Mouse (Mus musculus): ENCODE results near the gene Megf11.

Megf11 gene

DNA sequence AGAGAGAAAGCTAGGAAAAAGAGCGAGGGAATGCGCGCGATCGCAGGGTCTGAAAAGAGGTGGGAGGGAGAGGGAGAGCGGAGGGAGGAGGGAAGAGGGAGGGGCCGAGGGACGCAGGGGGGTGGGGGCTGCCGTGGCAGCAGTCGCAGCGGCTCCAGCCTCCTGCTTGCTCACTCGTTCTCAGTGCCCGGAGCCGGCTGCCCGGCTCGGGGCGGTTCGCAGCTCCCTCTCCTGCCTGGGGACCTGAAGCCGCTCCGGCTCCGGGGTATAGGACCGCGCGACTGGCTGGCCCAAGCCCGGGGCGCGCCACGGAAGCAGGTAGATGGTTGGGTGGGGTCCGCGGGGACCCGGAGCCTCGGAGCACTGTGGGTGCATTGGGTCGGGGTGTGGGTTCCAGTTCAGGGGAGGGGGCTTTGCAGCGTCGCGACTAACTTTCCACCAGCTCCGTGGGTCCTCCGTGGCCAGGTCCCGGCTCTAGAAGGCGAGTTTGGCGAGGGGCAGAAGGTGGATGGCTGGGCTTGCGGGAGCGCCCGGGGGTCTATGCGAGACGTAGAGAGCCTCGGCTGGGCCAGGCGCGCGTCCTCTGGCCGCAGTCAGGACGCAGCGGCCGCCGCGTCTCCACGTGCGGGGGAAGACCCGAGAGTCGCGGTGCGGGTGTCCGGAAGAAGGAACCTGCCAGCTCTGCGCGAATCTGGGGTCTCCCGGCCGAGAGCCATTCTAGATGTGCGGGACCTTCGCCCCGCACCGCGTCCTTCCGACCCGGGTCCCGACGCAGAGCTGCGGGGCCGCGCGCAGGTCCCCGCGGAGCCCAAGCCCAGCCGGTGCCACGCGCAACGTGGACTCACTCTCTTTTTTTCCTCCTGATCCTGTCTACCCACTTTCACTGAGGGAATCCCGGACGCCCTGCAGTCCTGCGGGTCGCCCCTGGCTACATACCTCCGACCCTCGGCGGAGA lies at the start of gene Megf11:
Gene Megf11, plus strand, starts transcription at position 116 of the 955 bp plus-strand sequence.
- no peak for DNase-seq (ENCODE audit: low spot score)

DNA sequence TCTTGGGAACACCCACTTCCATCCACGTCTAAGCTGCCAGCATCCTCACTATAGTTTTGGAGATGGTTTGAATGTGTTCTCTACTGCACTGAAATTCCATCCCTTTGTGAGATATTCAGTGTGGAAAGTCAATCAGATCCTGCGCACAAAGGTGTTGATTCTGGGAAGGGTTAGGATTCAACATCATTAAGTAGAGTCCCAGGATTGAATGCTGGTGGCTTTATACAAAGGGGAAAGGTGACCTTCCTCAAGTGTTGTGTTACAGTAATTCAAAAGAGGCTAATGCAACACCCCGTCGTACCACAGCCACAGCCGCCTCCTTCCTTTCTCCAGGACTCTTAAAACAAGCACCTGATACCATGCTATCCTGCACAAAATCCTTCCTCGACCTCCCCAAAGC lies 49.6 kb upstream of the Megf11 start:
- DNase-seq (ENCODE audit: low spot score): no peak

DNA sequence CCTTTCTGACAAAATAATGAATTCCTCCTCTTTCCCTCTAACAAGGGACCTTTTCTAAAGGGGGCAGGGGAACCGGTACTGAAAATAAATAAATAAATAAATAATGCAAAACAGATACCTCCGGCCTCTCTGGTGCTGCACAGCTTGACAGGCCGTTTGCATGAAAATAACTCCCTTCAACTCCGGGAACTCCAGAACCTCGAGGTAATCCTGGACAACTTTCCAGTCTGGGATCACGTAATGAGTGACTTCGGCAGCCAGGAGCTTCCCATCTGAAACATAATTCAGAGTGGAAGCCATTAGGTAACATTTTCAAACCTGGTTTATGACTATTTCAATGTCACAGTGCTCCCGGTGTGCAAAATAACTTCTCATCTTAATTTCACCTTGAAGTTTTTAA lies 46.1 kb upstream of the Megf11 start:
- DNase-seq (ENCODE audit: low spot score): no peak

DNA sequence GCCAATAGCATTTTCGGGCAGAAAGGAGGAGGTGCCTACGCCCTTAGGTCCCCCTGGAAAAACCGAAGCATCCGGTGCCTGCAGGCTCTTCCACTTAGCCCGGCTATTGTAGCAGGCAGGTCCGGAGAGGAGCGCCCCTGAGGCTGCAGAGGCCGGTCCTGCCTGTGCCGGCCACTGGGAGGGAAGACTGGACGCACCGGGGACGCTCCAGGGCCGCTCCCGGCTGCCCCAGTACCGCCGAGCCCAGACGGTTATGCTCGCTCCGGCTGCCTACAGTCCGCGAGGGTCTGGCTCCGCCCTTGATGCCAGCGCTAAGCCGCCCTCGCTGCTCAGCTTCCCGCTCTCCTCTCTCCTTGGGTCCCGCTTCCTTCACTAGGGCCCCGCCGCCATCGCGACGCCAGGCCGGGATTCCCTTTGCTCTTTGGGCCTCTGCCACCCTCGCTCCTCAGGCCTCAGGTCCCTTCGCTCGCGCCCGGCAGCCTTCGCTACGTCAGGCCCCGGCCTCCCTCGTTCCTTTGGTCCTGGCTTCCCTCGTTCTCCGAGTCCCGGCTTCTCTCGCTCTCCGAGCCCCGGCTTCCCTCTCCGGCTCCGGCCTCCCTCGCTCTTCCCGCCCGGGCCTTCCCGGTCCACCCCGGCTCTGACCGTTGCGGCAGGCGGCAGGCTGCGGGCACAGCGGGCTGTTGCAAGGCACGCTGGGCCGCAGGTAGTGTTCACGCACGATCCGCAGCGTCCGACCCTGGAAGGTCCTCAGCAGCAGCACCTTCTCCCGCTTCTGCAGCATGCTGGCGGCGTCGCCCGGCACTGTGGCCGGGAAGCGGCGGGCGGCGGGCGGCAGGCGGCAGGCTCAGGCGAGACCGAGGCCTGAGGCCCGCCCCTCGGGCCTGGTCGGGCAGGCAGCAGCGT lies 44.8 kb upstream of the Megf11 start:
- DNase-seq (ENCODE audit: low spot score): peak; percentile 63

DNA sequence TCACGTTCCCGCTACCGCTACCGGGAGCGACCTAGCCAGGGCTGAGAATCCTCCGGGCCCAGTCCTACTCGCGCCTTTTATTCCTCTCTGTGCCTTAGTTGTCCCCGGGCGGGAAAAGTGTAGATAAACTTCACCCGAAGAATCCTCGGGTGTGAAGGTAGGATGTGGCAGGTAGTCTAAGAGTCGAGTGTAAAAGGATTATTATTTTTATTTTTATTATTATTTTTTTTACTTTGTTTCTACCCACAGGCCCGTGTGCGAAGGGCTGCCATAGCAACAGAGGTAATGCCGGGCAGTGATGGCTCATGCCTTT lies 44.2 kb upstream of the Megf11 start, which contains the start of gene Dis3l:
Gene Dis3l, minus strand, starts transcription at position 35 of the 313 bp plus-strand sequence.
- no peak for DNase-seq (ENCODE audit: low spot score)

DNA sequence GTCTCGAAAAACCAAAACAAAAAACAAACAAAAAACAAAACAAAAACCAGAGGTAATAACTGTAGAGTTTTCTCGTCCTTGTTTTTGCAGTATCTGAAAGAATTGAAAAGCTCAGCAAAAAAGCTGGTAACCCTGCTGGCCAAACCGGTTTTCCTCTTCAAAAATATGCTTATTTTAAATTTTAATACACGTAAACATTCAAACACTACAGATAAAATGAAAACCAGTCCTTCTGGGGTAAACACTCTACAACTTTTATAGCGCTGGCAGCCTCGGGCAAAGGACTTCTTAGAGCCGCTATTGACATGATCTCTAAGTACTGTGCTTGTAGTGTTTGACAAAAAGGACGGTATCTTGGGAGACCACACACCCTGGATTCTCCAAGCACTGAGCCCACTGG lies 43.8 kb upstream of the Megf11 start:
- no peak for DNase-seq (ENCODE audit: low spot score)

DNA sequence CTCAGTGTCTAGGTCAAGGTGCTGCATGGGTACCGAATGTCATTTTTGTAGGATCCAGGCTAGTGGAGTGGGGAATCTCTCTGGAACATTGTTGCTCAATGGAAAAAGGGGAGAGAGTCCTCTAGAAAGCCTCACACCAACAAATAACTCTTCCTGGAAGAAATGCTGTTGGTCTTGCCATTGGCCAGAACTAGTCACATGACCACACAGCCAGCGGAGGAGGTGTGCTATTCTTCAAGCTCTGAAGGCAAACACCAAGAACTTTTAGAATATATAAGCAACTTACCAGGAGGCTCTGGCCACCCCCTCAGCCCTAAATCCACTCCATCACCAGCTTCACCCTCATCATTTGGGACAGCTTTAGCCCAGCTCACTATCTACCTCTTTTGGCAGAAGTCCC lies 41.8 kb upstream of the Megf11 start:
- DNase-seq (ENCODE audit: low spot score): no peak

DNA sequence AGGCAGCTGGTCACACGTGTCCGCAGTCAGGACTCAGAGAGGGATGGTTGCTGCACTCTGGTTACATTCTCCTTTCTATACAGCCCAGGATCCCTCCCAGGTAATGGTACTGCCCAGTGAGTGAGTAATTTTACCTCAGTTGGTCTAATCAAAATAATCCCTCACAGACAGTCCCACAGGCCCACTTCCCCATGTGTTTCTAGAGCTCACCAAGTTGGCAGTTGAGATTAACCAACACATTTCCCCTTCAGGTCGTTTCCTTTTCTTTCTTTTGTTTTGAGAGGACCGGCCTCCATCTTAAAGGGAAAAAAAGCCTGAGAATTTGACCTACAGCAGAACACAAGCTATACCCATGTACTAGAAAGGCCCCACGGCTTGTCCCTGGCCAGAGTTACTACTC lies 39.5 kb upstream of the Megf11 start:
- DNase-seq (ENCODE audit: low spot score): no peak

DNA sequence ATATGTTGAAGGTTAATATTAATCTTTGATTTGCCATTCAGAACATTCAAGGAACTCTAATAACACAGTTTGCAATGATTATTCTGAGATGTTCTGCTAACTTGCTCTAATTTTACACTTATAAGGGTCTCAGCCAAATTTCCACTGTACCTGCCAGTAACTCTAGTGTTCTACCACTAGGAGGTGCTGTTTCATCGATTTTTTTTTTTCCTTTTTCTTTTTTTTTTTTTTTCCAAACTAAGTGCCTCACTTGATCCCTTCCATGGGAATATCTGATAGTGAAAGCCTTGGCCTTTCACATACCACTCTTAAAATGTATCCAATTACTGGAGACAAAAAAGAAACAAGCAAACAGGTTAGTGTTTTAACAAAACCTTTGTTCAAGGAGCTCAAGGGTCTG lies 38.0 kb upstream of the Megf11 start:
- no peak for DNase-seq (ENCODE audit: low spot score)

DNA sequence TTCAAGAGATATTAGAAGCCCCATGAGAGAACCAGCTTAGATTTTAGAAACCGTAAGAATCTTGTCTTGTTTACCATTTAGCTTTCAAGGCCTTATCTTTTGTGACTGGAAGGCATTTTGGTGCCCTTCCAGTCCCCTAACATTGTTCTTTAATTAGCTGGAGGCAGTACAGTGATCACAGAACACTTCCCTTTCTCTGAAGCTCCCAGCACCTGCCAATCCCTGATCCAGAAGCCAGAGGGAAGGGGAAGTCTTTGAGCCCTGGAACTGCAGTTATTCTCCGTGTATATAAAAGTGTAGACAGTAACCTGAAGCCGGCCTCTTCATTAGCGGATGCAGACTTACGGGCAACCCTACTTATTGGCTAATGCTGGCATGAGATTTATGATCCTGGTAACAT lies 35.9 kb upstream of the Megf11 start:
- no peak for DNase-seq (ENCODE audit: low spot score)

DNA sequence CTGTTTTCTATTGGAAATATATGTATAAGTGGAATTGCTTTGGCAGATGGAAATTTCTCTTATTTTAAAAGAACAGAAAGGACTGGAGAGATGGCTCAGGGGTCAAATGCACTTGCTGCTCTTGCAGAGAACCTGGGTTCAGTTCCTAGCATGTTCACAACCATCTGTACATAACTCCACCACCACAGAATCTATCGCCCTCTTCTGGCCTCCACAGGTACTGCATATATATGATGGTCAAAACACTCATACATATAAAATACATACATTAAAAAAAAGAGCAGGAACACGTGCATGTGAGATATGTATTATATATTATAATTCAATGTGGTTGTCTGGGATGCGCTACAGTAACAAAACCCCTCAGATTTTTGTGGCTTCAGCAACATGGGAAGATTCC lies 34.2 kb upstream of the Megf11 start:
- DNase-seq (ENCODE audit: low spot score): no peak

DNA sequence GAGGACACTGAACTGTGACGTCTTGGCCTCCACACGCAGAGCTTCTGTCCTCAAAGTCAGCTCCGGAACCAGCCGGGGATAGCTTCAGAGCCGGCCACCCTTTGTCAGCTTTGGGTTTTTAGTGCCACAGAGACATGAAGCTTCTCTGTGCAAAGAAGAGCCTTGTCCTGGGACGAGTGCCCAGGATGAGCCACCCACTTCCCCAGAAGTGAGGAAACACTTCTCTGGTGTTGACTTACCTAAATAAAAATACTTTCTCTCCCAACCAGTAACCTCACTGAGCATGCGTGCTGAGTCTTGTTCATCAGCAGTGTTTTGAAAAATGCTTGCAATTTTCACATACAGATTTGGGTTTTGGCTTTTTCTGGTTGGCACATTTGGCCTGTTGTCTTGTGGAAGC lies 29.8 kb upstream of the Megf11 start:
- DNase-seq (ENCODE audit: low spot score): no peak

DNA sequence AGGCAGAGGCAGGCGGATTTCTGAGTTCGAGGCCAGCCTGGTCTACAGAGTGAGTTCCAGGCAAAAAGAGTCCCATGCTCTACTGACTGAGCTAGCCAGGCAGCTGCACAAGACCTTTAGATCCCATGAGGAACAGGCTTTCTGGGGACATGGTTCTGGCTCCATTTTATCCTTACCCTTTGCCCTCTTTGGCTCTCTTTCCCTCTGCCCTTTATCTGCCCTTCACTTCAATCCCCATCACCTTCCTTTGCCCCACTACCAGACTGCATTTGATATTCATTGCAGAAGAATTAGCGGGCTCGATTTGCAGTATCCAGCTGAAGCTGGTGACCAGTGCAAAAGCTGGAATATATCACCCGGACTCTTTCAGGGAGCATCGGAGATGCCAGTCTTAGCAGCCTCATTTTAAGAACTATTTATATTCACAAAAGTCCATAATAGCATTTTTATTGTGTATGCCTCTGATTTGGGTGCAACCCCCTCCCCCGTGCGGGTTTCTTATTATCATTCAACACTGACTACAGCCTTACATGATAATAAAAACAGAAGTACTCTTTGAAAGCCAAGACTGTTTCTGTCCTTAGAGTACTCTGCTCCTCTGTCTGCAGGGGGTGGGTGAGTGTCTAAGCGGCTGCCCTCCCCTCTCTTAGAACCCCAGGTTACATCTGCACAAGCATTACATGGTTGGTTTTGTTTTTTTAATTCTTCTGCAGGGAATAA lies 24.0 kb upstream of the Megf11 start:
- no peak for DNase-seq (ENCODE audit: low spot score)

DNA sequence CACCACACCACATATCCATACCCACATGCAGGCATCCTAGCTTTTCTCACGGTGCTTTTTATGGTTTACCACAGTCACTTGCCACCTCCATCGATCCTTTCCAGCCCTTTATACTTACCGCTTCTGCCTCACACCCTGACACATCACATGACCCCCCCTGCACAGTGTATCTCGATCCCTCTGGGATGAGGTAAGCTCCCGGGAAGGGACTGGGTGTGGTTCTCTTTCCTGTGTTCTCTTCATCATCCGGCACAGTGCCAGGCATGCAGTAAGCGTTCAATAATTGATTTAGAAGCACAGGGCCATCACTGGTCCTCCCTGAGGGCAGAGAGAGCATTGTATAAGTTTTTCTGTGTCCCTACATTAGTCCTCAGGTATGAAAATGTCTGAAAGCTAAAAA lies 15.6 kb upstream of the Megf11 start:
- no peak for DNase-seq (ENCODE audit: low spot score)

DNA sequence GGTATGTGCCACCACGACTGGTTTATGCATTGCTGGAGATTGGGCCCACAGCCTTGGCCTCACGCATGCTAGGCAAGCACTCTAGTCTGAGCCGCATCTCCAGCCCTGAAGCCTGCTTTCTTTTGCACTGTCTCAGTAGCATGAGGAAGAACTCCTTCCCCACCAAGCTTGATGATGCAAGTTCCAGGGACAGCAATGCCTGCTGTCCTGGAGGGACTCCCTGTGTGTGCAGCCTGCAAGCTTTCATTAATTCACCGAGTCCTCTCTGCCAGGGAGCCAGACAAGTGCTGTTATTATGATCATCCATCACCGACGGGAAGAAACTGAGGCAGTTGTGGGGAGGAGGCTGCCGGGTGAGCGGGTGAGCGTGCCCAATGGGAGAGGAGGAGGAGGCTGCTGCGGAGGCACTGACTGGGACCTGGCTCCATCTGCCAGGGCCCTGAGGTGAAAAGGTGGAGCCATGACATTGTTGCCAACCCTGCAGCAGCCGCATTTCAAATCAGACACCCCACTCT lies 14.1 kb upstream of the Megf11 start:
- DNase-seq (ENCODE audit: low spot score): no peak

DNA sequence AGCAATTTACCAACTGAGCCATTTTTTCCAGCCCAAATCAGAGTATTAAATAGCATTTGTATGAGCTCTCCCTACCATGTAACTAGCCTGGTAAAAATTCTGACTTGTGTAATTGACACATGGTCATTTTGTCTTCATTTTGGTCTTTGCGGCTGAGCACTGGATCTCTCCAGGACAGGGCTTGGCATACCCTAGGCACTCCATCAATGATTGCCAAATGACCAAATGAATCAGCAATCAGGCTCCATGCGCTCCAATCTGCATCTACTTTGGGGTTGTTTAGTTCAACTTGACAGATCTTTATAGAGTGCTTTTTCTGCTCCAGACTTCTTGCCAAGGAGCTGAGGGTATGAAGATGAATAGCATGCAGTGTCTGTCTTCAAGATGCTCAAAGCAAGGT lies 9.0 kb upstream of the Megf11 start:
- DNase-seq (ENCODE audit: low spot score): no peak

DNA sequence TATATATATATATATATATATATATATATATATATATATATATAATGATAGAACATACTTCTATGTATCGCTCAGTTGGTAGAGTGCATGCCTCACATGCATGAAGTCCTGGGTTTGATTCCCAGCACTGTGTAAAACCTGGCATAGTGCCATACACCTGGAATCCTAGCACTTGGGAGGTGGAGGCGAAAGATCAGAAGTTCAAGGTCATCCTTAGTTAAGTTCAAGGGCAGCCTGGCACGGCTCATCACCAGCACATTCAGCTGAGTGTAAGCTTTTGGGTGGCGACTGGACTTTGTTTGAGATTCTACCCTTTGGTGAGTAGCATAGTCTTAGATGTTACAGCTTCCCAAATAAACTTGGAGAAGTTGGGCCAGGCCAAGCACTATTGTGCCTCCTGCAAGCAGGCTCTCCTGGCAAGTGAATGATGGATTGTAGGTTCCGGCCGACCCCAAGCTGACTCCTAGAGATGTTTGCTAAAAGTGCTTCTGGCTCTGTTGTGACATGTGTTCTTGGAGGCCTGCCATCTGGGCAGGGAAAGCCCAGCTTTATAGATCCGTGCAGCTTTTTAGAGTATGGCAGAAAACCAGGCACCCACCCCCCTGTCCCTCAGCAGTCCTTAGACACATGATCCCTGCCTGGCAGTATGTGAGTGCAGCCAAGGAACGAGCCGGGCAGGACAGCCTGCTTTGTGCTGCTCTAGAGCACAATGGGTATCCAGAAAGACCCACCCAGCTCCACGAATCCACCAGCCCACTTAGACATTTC lies 2.2 kb upstream of the Megf11 start:
- peak; percentile 5 for DNase-seq (ENCODE audit: low spot score)

DNA sequence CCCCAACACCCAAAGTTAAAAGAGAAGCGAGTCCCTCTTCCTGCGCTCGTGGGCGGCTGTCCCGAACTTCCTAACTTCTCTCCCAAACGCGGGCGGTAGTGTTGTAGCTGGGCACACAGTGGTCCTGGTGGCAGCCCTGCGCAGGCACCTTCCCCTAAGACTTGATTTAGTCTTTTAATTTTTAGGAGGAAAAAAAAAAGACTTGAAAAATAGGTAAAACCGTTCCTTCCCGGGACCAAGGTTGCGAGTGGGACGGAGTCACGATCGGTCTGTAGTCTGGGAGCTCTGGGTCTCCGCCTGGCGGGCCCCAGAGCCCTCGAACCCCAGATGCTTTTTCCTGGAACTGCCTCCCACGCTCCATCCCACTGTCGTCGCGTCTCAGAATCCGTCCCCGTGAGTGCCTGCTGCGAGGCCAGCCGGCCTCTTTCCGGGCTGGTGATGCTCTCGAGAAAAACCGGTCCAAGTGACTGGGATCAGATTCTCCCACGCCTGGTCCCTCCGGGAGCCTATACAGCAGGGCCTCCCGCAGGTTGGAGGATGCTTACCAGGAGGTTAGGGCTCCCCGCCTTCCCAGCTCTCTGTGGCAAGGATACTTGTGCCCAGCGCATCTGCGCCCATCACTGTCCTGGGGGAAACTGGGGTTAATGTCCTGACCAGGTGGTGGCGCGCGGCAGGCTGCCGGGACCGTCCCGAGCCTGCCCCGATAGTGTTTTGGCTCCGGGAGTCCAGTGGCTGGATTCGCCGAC lies 1.2 kb downstream of the Megf11 start:
- no peak for DNase-seq (ENCODE audit: low spot score)

DNA sequence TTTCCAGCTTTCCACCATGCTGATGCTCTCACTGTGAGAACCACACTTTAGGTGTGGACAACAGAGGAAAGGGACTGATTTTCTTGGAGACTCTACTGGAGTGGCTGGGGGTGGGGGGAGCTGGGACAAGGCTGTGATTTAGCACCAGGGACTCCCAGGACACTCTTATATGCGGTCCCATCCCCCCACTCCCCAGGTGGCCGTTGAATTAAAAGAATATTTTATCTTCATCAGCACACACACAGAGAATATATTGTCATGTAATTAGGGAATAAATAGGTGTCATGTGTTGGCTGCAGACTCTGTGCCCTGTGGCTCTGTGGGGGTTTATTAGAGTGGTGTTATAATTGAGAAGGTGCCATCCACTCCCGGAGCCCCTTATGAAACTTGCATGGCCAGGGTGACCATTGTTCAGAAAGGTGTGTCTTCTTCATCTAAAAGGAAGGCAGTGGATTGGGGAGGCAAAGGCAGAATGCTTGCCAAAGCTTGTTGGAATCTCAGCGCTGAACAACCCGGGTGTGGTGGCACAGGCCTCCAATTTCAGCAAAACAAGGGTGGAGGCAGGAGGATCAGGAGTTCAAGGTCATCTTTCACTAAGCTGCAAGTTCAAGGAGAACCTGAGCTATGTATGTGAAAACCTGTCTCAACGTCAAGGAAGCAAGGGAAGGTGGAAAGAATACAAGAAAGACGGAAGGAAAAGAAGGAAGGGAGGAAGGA lies 4.3 kb downstream of the Megf11 start:
- DNase-seq (ENCODE audit: low spot score): no peak

Measured in lung, postnatal 25 days (tissue).